Mouse (Mus musculus) stomach, postnatal 0 days (tissue): ENCODE measurements around the gene Gm11172. TPM values are rescaled to one million over a fixed set of nuclear protein-coding genes. Genes with fewer than 3 reads are reported as not detected.

Experiments
- ATAC-seq: fragments of 200-750 bp; cut with Nextera tagmentation; 2 replicates; pipeline ENCODE4 v1.8.0; 2017; ENCODE audit not compliant: low FRiP score, low TSS enrichment
- DNase-seq: peaks from one replicate; pipeline ENCODE4 v3.0.0-alpha.2; 2016; ENCODE audit warnings: low spot score
- H3K27ac ChIP-seq: fragments of 300-500 bp; sonication (generic); replicated peaks from 2 replicates; pipeline ENCODE4 v1.5.1; 2014; ENCODE audit warnings: mild to moderate bottlenecking, control low read depth
- H3K27me3 ChIP-seq: fragments of 300-500 bp; sonication (generic); 2 replicates; pipeline ENCODE4 v1.6.1; 2014; ENCODE audit warnings: low read length; ENCODE audit not compliant: control insufficient read depth, insufficient read depth
- H3K36me3 ChIP-seq: fragments of 300-500 bp; sonication (generic); 2 replicates; pipeline ENCODE4 v1.6.1; 2014; ENCODE audit warnings: low read length, mixed read lengths; ENCODE audit not compliant: control insufficient read depth, insufficient read depth
- H3K4me1 ChIP-seq: fragments of 300-500 bp; sonication (generic); replicated peaks from 2 replicates; pipeline ENCODE4 v1.6.1; 2014; ENCODE audit warnings: antibody characterized with exemption; ENCODE audit not compliant: control insufficient read depth, insufficient read depth
- H3K4me2 ChIP-seq: fragments of 300-500 bp; sonication (generic); replicated peaks from 2 replicates; pipeline ENCODE4 v1.6.1; 2014; ENCODE audit warnings: low read depth, mild to moderate bottlenecking, control low read depth, moderate library complexity
- H3K4me3 ChIP-seq: fragments of 300-500 bp; sonication (generic); 2 replicates; pipeline ENCODE4 v1.5.1; 2014; ENCODE audit warnings: low read depth, low read length, control low read depth
- H3K9ac ChIP-seq: fragments of 300-500 bp; sonication (generic); 2 replicates; pipeline ENCODE4 v1.6.1; 2014; ENCODE audit warnings: mild to moderate bottlenecking, low read length, control low read depth, mixed read lengths
- H3K9me3 ChIP-seq: fragments of 300-500 bp; sonication (generic); 2 replicates; pipeline ENCODE4 v1.6.1; 2016; ENCODE audit warnings: low read length; ENCODE audit not compliant: control insufficient read depth
- CTCF ChIP-seq: IDR thresholded peaks from 2 replicates; pipeline ENCODE4 v1.5.1; 2016; ENCODE audit warnings: antibody characterized with exemption, low read depth, mild to moderate bottlenecking, moderate library complexity
- EP300 ChIP-seq: optimal IDR thresholded peaks from 2 replicates; pipeline ENCODE3; 2016; ENCODE audit warnings: antibody characterized with exemption
- WGBS: fragments of 180-500 bp; shearing (Covaris S2); extraction: QIAGEN DNeasy Blood & Tissue Kit; methylation state at CpG from one replicate; pipeline ENCODE4 v1.1.7; 2014; 5-methylcytosine and 5-hydroxymethylcytosine counted together
- polyA plus RNA-seq: library from polyadenylated mRNA; unstranded; fragments of >200 nt; fragmentation: Nextera tagmentation; extraction: Ambion mirVana; gene quantifications from 2 replicates; pipeline ENCODE4 v1.2.1, GENCODE M21; 2015

Gene Gm11172
- polyA plus RNA-seq, 1 experiment from 2014 or later, result not detected

- Histone ChIP-seq H3K9me3 (no peaks in the 10 kb centered on the region), H3K4me3 (no peak overlapping the region), H3K4me2 (no peak overlapping the region), H3K27me3 (no peaks in the 10 kb centered on the region), H3K9ac (no peak overlapping the region), H3K36me3 (no peaks in the 10 kb centered on the region), H3K27ac (no peak overlapping the region), H3K4me1 (peaks cover 11% of the 10 kb centered on the region)
- WGBS, result 90% methylated on average over 12 of the region's 14 CpGs
- TF ChIP-seq CTCF (no peak), EP300 (no peak)
- no peak for ATAC-seq
- no peak for DNase-seq
Observed at GRCm38 (mm10) chr16:10840018-10840417, 27.3 kb downstream of the Gm11172 start.

- peaks cover 11% of the 10 kb centered on the region for H3K4me1 ChIP-seq
- H3K36me3 ChIP-seq, result no peaks in the 10 kb centered on the region
- TF ChIP-seq EP300 (no peak), CTCF (no peak)
- H3K27ac ChIP-seq, result no peak overlapping the region
- H3K4me3 ChIP-seq, result no peak overlapping the region
- DNase-seq (no peak), ATAC-seq (no peak)
- H3K9ac ChIP-seq, result no peak overlapping the region
- H3K4me2 ChIP-seq, result no peak overlapping the region
- H3K27me3 ChIP-seq, result no peaks in the 10 kb centered on the region
- H3K9me3 ChIP-seq, result no peaks in the 10 kb centered on the region
- WGBS, result 63% methylated on average over 4 of the region's 4 CpGs
Observed at GRCm38 (mm10) chr16:10842282-10842855, 29.7 kb downstream of the Gm11172 start.

- no peaks in the 10 kb centered on the region for H3K27me3 ChIP-seq
- peak overlapping the region; percentile 46 for H3K4me2 ChIP-seq
- TF ChIP-seq EP300 (no peak), CTCF (no peak)
- no peaks in the 10 kb centered on the region for H3K9me3 ChIP-seq
- H3K4me1 ChIP-seq, result peaks cover 5% of the 10 kb centered on the region; the same call in 1 of the 2 replicates
- peak overlapping the region; percentile 31 for H3K4me3 ChIP-seq
- H3K27ac ChIP-seq, result no peak overlapping the region
- no peaks in the 10 kb centered on the region for H3K36me3 ChIP-seq
- 20% methylated on average over 18 of the region's 18 CpGs for WGBS
- ATAC-seq (no peak), DNase-seq (peak; percentile 47)
- peak overlapping the region; percentile 51 for H3K9ac ChIP-seq
Observed at GRCm38 (mm10) chr16:10843486-10844318, 31.0 kb downstream of the Gm11172 start.

- no peak overlapping the region for H3K9ac ChIP-seq
- peak overlapping the region; percentile 31; the same call in 1 of the 2 replicates for H3K4me3 ChIP-seq
- peaks cover 5% of the 10 kb centered on the region; the same call in 1 of the 2 replicates for H3K4me1 ChIP-seq
Observed at GRCm38 (mm10) chr16:10844319-10844670, 31.6 kb downstream of the Gm11172 start.

GRCm38 (mm10) chr16:10845952-10846351 lies 33.2 kb downstream of the Gm11172 start:
- ATAC-seq (no peak), DNase-seq (no peak)
- Histone ChIP-seq H3K4me3 (no peak overlapping the region), H3K4me1 (peaks cover 11% of the 10 kb centered on the region), H3K9ac (no peak overlapping the region), H3K9me3 (no peaks in the 10 kb centered on the region), H3K36me3 (no peaks in the 10 kb centered on the region), H3K27ac (no peak overlapping the region), H3K27me3 (no peaks in the 10 kb centered on the region), H3K4me2 (no peak overlapping the region)
- no peak for TF ChIP-seq EP300
- no peak for TF ChIP-seq CTCF
- WGBS, result 81% methylated on average over 6 of the region's 6 CpGs

More at GRCm38 (mm10) chr16:10844319-10844670, 31.6 kb downstream of the Gm11172 start:
- no peak for ATAC-seq
- no peak for DNase-seq
- Histone ChIP-seq H3K36me3 (no peaks in the 10 kb centered on the region), H3K9me3 (no peaks in the 10 kb centered on the region), H3K4me2 (peak overlapping the region; percentile 46), H3K27ac (no peak overlapping the region), H3K27me3 (no peaks in the 10 kb centered on the region)
- WGBS, result 34% methylated on average over 6 of the region's 6 CpGs
- TF ChIP-seq EP300 (no peak), CTCF (no peak)

- H3K27ac ChIP-seq, result no peak overlapping the region
- peak; percentile 86 for ATAC-seq
- 60% methylated on average over 4 of the region's 4 CpGs for WGBS
- no peak overlapping the region for H3K9ac ChIP-seq
- H3K4me2 ChIP-seq, result no peak overlapping the region
- H3K9me3 ChIP-seq, result no peaks in the 10 kb centered on the region
- no peaks in the 10 kb centered on the region for H3K36me3 ChIP-seq
- H3K4me3 ChIP-seq, result no peak overlapping the region
- peak; percentile 77 for DNase-seq
- TF ChIP-seq EP300 (no peak), CTCF (peak; percentile 89)
- H3K27me3 ChIP-seq, result no peaks in the 10 kb centered on the region
- peaks cover 12% of the 10 kb centered on the region for H3K4me1 ChIP-seq
Observed at GRCm38 (mm10) chr16:10846503-10846902, 33.8 kb downstream of the Gm11172 start.
